Mouse (Mus musculus) stomach, embryonic 14.5 days (tissue): ENCODE measurements around the gene Rhbdd3. TPM values are rescaled to one million over a fixed set of nuclear protein-coding genes. Genes with fewer than 3 reads are reported as not detected.
A peak's percentile ranks its signal among the peaks of the same experiment; 100 is the strongest.

ENCODE experiments used
- ATAC-seq: fragments of 200-750 bp; cut with Nextera tagmentation; 2 replicates; pipeline ENCODE4 v1.8.0; 2017; ENCODE audit warnings: low read depth, moderate TSS enrichment; ENCODE audit not compliant: insufficient number of reproducible peaks, insufficient read depth, low FRiP score
- H3K27ac ChIP-seq: fragments of 300-500 bp; sonication (generic); 2 replicates; pipeline ENCODE4 v1.5.1; 2014; ENCODE audit warnings: mild to moderate bottlenecking, low read length, moderate library complexity, mixed read lengths
- H3K27me3 ChIP-seq: fragments of 300-500 bp; sonication (generic); 2 replicates; pipeline ENCODE4 v1.6.1; 2014; ENCODE audit warnings: low read length, control low read depth, mixed read lengths; ENCODE audit not compliant: control insufficient read depth, insufficient read depth
- H3K36me3 ChIP-seq: fragments of 300-500 bp; sonication (generic); 2 replicates; pipeline ENCODE4 v1.6.1; 2014; ENCODE audit warnings: mild to moderate bottlenecking, control low read depth, low read length, moderate library complexity, mixed read lengths; ENCODE audit not compliant: control insufficient read depth, insufficient read depth
- H3K4me1 ChIP-seq: fragments of 300-500 bp; sonication (generic); 2 replicates; pipeline ENCODE4 v1.6.1; 2014; ENCODE audit warnings: low read length, control low read depth, mixed read lengths; ENCODE audit not compliant: control insufficient read depth, insufficient read depth
- H3K4me2 ChIP-seq: fragments of 300-500 bp; sonication (generic); replicated peaks from 2 replicates; pipeline ENCODE4 v1.6.1; 2014; ENCODE audit warnings: low read depth, low read length, control low read depth
- H3K4me3 ChIP-seq: fragments of 300-500 bp; sonication (generic); 2 replicates; pipeline ENCODE4 v1.5.1; 2014; ENCODE audit warnings: low read depth, low read length, control low read depth
- H3K9ac ChIP-seq: fragments of 300-500 bp; sonication (generic); replicated peaks from 2 replicates; pipeline ENCODE4 v1.6.1; 2014; ENCODE audit warnings: low read depth, mild to moderate bottlenecking, control low read depth, low read length, moderate library complexity, mixed read lengths
- H3K9me3 ChIP-seq: fragments of 300-500 bp; sonication (generic); 2 replicates; pipeline ENCODE4 v1.6.1; 2016; ENCODE audit warnings: low read depth, low read length, control low read depth; ENCODE audit not compliant: control insufficient read depth
- WGBS: fragments of 180-500 bp; shearing (Covaris S2); extraction: QIAGEN DNeasy Blood & Tissue Kit; methylation state at CpG from one replicate; pipeline ENCODE4 v1.1.7; 2014; 5-methylcytosine and 5-hydroxymethylcytosine counted together
- polyA plus RNA-seq: library from polyadenylated mRNA; unstranded; fragments of >200 nt; fragmentation: Nextera tagmentation; extraction: Ambion mirVana; gene quantifications from 2 replicates; pipeline ENCODE4 v1.2.1, GENCODE M21; 2014

Gene Rhbdd3
- polyA plus RNA-seq, 1 experiment from 2014 or later: 29.7 TPM

GRCm38 (mm10) chr11:5100801-5101200, 2.1 kb downstream of the Rhbdd3 start:
- WGBS: 50% methylated on average over 5 of the region's 5 CpGs
- H3K4me2 ChIP-seq: peak overlapping the region; percentile 70
- peaks cover 10% of the 10 kb centered on the region for H3K36me3 ChIP-seq
- peaks cover 20% of the 10 kb centered on the region; the same call in 1 of the 2 replicates for H3K4me1 ChIP-seq
- ATAC-seq: no peak
- no peaks in the 10 kb centered on the region for H3K27me3 ChIP-seq
- no peak overlapping the region; the same call in 1 of the 2 replicates for H3K4me3 ChIP-seq
- H3K27ac ChIP-seq: no peak overlapping the region
- H3K9ac ChIP-seq: no peak overlapping the region; the same call in 1 of the 2 replicates
- H3K9me3 ChIP-seq: no peaks in the 10 kb centered on the region

GRCm38 (mm10) chr11:5101641-5102040, 2.9 kb downstream of the Rhbdd3 start:
- ATAC-seq: no peak
- H3K9ac ChIP-seq: no peak overlapping the region
- 79% methylated on average over 6 of the region's 6 CpGs for WGBS
- peaks cover 12% of the 10 kb centered on the region; the same call in 1 of the 2 replicates for H3K4me1 ChIP-seq
- peaks cover 10% of the 10 kb centered on the region for H3K36me3 ChIP-seq
- H3K27ac ChIP-seq: no peak overlapping the region
- no peak overlapping the region for H3K4me2 ChIP-seq
- H3K4me3 ChIP-seq: no peak overlapping the region
- H3K9me3 ChIP-seq: no peaks in the 10 kb centered on the region
- no peaks in the 10 kb centered on the region for H3K27me3 ChIP-seq

DNA sequence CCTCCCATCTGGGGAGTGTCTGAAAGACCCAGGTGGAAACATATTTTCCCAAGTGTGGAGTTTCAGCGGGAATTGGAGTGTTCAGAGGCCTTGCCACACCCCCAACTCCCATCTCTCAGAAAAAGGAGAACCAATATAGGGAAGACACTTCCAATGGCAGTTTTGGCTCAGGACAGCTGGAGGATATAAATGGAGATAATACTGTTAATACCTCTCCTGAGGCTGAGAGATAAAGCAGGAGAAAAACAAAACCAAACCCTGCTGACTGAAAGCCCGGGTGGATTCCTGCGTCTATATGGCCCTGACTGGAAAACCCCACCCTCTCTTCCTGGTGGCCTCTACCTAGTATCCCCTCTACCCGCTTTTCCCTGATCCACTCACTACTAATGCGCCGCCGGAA, 3.7 kb downstream of the Rhbdd3 start:
- Histone ChIP-seq H3K4me3 (no peak overlapping the region), H3K4me2 (no peak overlapping the region), H3K4me1 (peaks cover 6% of the 10 kb centered on the region; the same call in 1 of the 2 replicates), H3K27ac (no peak overlapping the region), H3K9ac (no peak overlapping the region), H3K36me3 (peaks cover 10% of the 10 kb centered on the region), H3K27me3 (no peaks in the 10 kb centered on the region), H3K9me3 (no peaks in the 10 kb centered on the region)
- 90% methylated on average over 7 of the region's 7 CpGs for WGBS
- ATAC-seq: no peak

DNA sequence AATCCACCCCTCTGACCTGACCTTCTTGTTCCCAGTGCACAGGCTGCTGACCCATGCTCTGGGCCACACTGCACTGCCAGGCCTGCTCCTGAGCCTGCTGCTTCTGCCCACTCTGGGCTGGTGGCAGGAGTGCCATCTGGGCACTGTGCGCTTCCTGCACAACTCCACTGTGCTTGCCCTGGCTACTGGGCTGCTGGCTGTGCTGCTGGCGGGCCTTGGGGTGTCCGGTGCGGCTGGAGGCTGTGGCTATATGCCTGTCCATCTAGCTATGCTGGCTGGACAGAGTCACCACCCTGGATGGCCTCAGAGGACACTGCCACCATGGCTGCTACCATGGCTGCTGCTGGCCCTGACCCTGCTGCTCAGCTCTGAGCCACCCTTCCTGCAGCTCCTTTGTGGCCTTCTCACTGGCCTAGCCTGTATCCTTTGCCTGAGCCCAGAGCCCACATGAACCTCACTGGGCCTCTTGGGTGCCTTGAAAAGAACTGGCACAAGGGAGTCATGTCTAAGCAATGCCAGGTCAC, 5.3 kb downstream of the Rhbdd3 start:
- H3K36me3 ChIP-seq: peaks cover 10% of the 10 kb centered on the region
- no peaks in the 10 kb centered on the region for H3K9me3 ChIP-seq
- peaks cover 5% of the 10 kb centered on the region; the same call in 1 of the 2 replicates for H3K4me1 ChIP-seq
- no peak overlapping the region for H3K9ac ChIP-seq
- no peaks in the 10 kb centered on the region for H3K27me3 ChIP-seq
- 87% methylated on average over 4 of the region's 4 CpGs for WGBS
- ATAC-seq: no peak
- H3K27ac ChIP-seq: no peak overlapping the region
- no peak overlapping the region for H3K4me2 ChIP-seq
- no peak overlapping the region for H3K4me3 ChIP-seq

- ATAC-seq: no peak
- H3K4me3 ChIP-seq: no peak overlapping the region
- H3K36me3 ChIP-seq: peaks cover 6% of the 10 kb centered on the region
- no peaks in the 10 kb centered on the region for H3K9me3 ChIP-seq
- H3K4me2 ChIP-seq: no peak overlapping the region
- no peaks in the 10 kb centered on the region for H3K4me1 ChIP-seq
- WGBS: 61% methylated on average over 8 of the region's 8 CpGs
- H3K27ac ChIP-seq: no peak overlapping the region
- H3K27me3 ChIP-seq: no peaks in the 10 kb centered on the region
- H3K9ac ChIP-seq: no peak overlapping the region
Measured at GRCm38 (mm10) chr11:5109441-5109840, 10.7 kb downstream of the Rhbdd3 start.

- H3K9ac ChIP-seq: no peak overlapping the region
- 76% methylated on average over 7 of the region's 7 CpGs for WGBS
- no peak overlapping the region for H3K4me2 ChIP-seq
- no peaks in the 10 kb centered on the region for H3K9me3 ChIP-seq
- no peaks in the 10 kb centered on the region for H3K27me3 ChIP-seq
- H3K36me3 ChIP-seq: no peaks in the 10 kb centered on the region
- no peak overlapping the region for H3K4me3 ChIP-seq
- H3K4me1 ChIP-seq: no peaks in the 10 kb centered on the region
- no peak for ATAC-seq
- no peak overlapping the region for H3K27ac ChIP-seq
Measured at GRCm38 (mm10) chr11:5113645-5114044, 14.9 kb downstream of the Rhbdd3 start.

DNA sequence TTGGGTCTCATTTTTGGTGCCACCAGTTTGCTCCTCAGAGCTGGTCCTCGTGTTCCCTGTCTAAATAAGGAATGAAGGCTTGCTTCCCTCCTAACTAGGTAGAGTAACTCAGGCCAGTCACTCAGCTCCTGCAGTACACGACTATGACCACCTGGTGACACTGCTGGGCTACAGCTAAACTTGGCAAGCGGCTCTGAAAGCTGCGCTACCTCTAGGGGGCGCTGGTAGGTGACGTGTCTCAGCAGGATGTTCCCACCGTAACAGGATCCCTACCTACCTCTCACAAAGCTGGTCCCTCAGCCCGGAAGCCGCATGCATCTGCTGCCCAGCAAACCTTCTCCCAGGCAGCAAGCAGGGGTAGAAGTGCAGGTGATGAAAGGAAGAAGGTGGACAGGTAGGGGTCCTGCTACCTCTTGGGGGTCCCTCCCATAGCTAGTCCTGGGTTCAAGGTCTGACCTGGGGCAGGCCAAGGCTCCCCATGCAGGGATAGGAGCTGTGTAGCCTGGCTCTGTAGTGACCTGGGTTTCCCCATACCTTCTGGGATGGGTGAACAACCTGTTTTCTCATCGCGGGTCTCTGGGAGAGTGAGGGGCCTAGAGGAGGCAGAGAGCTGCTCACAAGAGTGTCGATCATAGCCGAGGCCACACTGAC, 16.3 kb downstream of the Rhbdd3 start:
- WGBS: 28% methylated on average over 13 of the region's 13 CpGs
- H3K27me3 ChIP-seq: no peaks in the 10 kb centered on the region
- no peaks in the 10 kb centered on the region for H3K36me3 ChIP-seq
- no peak overlapping the region for H3K27ac ChIP-seq
- no peak overlapping the region for H3K9ac ChIP-seq
- H3K4me3 ChIP-seq: no peak overlapping the region
- no peak overlapping the region for H3K4me2 ChIP-seq
- no peaks in the 10 kb centered on the region for H3K4me1 ChIP-seq
- ATAC-seq: peak; percentile 30; the same call in 1 of the 2 replicates
- H3K9me3 ChIP-seq: no peaks in the 10 kb centered on the region

DNA sequence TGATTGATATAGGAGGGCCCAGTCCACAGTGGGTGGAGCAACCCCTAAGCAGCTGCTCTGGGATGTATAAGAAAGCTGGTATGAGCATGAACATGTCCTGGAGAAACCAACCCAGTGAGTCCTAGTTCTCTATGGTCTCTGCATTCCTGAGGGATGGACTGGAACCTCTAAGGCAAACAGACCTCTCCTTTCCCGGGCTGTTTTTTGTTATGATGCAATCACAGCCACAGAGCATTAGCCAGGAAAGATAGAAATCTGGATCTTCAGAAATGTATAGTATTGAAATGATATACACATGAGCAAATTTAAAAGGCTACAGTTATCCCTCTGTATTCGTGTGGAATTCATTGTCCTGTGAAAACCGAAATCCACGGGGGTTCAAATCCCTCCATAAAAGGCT, 27.0 kb downstream of the Rhbdd3 start:
- no peaks in the 10 kb centered on the region for H3K27me3 ChIP-seq
- H3K36me3 ChIP-seq: no peaks in the 10 kb centered on the region
- H3K4me3 ChIP-seq: no peak overlapping the region
- no peak overlapping the region for H3K9ac ChIP-seq
- H3K9me3 ChIP-seq: no peaks in the 10 kb centered on the region
- H3K4me1 ChIP-seq: no peaks in the 10 kb centered on the region
- ATAC-seq: no peak
- no peak overlapping the region for H3K4me2 ChIP-seq
- WGBS: 80% methylated on average over 4 of the region's 4 CpGs
- no peak overlapping the region for H3K27ac ChIP-seq
